Mouse (Mus musculus) CD4-positive, CD25-positive, alpha-beta regulatory T cell, adult 2 months (primary cell): ENCODE measurements around the gene Olig3.

Source experiments
- DNase-seq: peaks from one replicate; pipeline ENCODE4 v3.0.0-alpha.2; 2012; ENCODE audit warnings: low read depth, low spot score

Olig3 gene

DNA sequence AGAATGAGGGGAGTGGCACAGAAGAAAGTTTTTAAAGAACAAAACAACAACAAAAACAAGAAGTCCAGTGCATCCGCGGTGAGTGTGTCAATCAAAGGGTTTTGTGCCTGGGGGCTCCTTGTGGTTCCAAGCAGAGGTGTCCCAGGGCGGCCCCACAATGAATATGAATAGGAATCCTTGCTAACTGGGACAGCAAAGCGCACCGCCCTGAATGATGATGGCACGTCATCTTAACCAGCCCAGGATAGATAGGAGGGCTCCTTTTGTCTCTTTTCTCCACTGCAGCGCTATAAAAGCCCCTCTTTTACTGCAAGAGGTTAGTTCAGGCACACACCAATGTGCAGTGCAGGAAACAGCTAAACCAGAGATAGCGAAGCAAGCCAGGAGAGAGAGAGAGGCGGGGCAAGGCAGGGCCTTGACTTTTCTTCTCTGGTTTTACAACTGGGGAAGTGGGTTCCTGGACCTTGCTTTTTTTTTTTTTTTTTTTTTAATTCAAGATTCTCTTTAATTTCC is at the start of gene Olig3:
Gene Olig3, plus strand, starts transcription at position 463 of the 513 bp plus-strand sequence.
- peak; percentile 47 for DNase-seq

DNA sequence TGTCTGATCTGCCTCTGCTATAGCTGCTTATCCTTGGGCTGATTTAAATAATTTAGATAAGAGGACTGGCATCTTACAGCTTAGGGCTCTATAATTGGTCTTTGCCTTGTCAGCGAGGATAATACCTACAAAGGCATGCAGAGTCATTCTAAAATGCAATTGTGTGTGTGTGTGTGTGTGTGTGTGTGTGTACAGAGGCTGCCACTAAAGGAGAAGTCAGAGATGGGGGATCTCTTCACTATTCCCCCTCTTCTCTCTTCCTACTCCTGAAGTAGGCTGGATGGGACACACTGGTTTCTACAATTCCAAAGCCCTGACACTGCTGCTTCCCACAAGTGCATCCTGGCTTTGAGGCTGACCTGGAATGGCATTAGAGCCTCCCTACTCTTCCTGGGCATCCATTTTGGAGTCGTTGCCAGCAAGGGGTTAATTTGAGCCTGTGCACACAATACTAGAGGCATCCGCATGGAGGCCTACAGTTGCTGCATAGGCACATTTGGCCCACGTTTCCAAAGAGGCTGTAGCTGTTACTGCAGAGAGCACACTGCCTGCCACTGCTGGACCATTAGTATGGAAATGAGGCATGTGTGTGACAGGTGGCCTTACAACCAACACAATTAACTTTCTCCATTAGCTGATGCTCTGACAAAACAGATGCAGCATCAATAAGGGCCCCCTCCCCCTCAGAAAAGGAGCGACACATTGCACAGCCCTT is 46.5 kb upstream of the Olig3 start:
- DNase-seq = no peak

DNA sequence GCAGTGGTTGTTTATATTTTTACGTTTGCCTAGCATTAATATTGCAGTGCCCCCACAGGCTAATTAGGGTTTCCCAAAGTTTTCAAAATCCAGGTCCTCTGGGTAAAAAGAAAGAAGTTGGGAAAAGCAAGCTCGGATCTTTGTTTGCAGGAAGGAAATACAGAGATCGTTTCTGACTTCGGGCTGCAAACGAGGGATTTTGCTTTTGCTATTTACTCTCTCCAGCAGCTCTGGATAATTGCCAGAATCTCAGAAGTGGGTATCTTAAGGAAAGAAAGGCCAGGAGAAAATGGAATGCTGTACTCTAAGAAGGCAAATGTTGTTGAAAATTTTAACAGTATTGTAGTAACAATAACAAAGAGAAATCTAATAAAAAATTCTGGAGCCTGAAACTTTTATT is 45.9 kb upstream of the Olig3 start:
- no peak for DNase-seq

DNA sequence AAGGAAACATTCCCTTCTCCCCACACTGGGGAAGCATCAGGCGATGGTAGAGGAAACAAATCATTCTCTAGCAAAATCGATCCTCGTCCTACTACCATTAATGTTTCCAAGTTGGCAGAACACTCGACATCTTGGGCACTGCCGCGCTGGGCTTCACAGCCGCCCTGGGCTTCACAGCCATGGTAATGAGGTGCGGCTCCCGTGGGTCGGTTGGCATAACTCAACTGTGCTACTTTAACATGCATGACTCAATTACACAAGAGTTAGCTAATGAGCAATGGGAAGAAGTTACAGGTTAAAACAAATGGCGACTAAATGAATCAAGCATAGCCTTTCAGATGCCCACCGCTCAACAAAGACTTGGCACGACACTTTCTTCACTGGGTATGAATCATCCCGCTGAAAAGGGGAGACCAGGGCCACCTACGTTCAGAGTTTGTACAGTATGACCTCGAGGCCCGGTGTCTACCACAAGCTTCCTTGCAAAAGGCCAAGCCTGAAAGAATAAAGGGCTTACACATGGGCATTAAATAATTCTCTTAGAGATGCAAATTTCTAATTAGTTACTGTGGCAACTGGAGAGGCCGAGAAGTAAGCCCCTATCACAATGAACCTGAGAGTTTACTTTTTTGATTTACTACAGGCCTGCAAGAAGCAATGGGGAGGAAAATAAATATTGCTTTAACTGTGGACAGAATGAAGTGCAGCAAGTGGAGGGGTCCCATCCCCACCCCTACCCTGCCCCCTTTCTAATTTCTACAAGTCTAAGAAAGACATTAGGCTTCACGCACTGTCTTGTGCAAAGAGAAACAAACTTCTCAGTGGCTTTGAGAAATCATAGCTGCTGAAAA is 38.1 kb upstream of the Olig3 start:
- DNase-seq = no peak

DNA sequence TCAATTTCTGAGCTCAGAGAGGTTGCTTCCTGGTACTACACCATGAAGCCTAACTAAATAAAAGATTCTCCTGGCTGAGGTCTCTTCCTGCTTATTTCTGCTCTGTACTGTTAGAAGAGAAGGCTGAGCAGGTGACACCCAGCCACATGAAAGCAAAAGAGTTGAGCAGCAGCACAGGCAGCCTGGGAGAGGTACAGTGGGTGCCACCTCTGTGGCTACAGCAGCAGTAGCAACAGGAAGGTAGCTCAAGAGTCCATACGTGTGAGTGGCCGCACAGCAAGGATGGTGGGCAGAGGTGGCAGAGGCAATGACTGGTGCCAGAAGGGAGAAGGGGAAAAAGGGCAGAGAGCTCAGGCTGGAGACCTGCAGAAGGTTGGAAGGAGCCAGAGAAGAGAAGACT is 34.6 kb upstream of the Olig3 start:
- peak; percentile 76 for DNase-seq

DNA sequence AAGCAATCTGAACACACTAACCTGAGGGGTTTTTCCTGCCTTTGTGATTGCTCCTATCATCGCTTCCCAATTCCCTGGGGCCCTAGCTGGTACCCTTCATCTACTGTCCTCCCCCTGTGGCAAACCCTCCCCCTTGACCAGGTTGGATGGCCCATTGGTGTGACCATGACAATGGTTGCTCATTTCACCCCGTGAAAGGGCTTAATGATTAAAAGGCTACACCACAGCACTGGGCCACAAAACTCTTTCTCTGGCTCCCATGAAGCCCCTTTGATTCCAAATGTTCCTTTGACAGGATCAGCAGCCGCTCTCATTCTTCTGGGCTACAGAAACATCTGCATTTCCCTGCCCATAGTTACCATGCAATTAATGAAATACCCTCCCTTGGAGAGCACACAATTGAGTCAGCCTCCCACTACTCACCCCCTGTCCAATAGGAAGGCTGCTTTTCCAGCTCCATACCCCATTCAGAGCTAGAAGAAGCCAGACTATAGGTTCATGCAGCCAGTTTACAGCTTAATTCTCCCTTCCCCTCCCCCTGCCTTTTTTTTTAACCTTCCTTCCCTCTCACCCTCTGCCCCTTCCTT is 27.0 kb upstream of the Olig3 start:
- no peak for DNase-seq

DNA sequence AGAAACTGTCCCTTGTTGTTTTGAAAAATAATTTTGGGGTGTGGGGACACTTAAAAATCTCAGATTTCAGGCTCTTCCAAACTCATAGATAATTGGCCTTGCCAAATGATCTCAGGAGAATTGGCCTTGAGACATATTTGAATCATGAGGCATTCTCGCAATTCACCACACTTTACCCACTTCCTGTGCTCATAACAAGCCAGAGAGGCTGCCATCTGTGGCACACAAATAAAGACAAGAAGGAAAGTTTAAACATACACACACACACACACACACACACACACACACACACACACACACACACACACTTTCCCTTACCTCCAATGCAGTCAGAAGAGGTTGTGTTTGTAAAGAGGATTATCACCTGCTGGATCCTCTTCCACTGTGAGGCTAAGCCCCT is 22.9 kb upstream of the Olig3 start:
- DNase-seq = peak; percentile 71

DNA sequence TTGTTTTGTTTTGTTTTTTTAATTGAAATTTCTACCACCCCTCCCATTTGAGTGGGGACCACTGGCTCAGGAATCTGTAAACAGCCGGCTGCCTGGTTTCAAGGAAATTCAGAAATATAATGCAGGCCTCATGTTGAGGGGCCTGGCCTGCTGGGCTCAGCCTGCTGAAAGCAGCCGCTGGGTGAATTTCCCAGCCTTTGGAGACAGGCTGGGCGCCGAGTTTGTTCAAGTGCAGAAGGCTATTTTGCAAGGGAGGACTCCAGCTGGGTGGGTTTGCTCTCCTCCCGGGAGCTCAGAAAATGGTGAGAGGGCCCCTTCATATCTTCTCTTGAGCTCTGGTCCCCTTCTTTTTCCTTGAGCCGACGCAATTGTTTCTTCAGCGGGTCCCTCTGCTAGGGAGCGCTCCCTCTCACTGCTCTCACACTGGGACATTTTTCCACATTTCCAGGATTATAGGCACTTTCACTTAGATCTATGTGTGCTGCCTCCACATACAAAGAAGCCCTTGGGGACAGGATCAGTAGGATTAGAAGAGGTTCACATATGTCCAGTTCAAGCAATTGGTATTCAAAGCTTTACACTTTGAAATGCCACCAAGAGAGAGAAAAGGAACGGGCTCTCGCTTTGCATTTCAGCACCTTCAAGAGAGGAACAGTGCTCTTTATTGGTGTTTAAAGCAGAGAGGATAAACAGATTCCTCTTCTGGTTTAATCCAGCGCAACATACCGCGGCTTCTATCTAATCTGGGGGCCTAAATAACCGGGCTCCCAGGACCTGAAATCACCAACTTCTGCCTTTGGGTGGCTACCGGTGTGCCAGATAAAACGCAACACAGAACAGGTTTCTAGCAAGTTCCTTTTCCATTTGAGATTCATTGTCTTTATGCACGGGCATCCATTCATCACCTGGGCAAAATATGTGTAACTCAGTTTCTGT is 17.4 kb upstream of the Olig3 start:
- no peak for DNase-seq

DNA sequence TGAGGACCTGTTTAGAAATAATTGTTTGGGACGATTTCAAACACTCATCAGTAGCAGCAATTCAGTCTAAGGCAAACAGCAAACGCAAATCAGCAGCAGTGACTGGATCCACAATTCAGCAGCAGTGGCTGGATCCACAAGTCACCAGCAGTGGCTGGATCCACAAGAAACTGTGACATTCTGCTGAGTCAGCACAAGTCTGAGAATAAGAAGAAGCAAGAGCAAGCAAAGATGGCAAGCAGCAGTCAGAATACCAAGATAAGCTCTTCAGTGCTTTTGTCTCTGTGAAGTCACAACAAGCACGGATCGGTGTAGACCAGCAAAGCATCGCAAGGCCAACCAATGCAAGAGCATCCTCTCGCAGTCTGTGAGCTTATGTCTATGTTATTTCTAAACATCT is 12.3 kb upstream of the Olig3 start:
- DNase-seq = no peak

DNA sequence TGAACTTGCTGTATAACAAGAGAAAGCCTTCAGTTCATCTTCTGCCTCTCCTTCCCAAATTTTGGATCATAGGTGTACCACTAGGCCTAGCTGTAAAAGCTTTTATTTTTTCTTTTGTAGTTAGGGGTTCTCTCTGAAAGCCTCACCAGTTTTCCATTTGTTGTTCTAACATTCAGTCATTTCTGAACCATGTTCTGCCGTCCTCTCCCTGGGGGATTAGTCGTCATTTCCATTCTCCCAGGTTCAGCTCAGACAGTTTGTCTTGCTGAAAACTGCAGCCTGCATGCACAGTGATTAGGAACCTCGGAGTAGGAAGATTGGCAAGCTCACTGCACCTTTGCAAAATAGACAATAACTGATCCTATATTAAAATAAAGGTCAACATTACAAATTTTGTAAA is 7.0 kb upstream of the Olig3 start:
- no peak for DNase-seq

DNA sequence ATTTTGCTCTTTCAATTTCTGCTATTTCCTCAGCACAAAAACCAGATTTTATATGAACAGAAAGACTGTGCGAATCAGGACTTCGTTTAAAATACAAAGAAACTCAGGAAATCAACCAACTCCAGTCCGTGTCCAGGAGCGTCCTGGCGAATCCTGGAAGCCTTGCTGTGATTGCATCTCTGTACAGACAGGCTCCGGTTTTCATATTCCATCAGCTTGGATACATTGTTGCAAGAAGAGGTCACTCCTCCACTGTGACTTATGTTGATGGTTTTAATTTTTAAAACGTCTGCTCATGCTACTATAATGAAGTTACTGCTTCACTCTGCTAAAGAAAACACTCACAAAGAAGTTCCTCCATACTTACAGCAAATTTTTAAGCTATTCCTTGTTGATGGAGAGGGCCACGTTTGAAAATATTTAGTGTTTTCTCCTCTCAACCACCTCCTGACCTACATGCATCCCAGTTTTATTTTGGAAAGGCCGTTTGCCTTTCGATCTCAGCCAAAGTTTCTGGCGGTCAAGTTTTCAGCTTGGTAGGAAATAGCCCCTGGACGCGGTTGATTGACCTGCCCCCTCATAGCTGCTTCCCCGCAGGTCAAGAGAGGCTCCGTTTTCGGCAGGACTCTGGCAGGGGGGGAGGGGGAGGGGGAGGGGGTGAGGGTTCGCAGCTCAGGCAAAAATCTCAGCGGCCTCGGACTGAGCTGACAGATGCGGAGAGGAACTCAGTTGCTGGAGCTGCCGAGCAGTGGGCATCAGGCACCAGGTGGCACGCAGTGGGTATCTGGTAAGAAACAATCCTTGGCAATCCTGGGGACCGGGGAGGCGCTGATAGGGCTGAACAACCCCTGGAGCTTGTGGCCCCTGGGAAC is 4.1 kb upstream of the Olig3 start:
- no peak for DNase-seq

DNA sequence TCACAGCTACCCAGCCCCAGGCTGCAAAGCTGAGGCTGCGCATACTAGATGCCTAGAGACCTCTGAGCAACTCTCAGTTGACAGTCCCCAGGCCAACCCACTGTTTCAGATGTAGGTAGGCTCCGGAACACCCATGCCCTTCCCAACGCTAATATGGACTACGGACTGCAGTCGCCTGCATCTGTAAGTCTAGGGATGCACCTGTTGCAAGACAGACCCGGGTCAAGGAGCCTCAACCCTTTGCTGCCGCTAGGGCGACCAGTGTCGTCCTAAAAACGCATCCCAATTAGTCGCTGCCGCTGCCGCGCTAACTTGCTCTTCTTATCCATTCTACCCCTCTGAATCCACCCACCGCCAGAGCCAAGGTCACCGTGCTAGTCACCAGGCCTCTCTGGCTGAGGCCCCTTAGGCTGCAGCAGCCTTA is 3.4 kb upstream of the Olig3 start:
- DNase-seq = peak; percentile 50

DNA sequence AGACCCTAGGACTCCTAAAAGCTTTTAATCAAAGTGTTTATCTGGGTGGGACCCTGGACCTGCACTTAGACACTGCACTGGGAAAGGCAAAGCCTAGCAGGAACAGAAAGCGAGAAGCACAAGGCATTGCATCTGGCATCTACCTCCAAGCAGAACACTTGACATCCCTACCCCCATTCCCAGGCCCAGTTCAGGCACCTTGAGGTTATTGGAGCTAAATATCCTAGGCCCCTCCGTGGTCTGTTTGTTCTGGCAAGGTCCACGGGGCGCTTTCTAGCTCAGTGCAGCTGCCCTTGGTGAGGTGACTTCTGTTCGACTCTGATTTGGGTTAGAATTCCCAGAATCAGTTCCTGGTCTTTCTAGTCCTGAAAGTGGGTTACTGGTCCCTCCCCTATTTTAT is 2.7 kb upstream of the Olig3 start:
- DNase-seq = no peak

DNA sequence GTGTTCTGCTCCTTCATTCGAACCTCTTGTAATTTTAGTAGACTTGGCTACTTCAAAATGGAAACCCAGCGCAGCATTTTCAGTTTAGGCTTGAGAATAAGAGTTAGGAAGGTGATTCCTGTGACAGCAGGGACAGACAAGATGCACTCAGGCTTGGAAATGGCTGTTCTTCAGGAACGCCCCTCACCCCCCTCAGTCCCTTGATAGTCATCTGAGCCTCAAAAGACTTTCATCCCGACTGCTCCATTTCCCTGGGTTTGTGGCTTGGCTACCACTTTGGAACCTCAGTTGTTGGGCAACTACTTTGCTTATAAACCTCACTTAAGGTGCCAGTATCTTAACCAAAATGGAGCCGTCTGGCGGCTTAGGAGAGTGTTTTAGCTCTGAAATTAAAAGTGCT is 2.2 kb upstream of the Olig3 start:
- no peak for DNase-seq

DNA sequence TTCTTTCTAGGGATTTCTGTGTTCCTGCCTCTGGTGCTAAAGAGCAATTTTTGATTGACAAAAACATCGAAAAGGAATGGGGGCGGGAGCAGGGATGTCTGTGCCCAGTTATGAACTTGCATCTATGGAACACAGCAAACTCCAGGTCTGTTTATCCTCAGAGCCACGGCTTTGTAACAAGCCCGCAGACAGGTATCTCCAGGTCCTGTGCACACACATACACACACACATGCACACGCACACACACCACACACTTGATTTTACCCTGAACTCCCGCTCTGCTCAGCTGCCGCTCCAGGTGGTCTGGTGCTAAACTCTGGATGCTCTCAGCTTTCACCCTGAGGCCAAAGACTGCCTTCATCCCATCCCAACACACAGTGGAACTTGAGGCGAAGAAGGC is 1.3 kb upstream of the Olig3 start:
- no peak for DNase-seq

DNA sequence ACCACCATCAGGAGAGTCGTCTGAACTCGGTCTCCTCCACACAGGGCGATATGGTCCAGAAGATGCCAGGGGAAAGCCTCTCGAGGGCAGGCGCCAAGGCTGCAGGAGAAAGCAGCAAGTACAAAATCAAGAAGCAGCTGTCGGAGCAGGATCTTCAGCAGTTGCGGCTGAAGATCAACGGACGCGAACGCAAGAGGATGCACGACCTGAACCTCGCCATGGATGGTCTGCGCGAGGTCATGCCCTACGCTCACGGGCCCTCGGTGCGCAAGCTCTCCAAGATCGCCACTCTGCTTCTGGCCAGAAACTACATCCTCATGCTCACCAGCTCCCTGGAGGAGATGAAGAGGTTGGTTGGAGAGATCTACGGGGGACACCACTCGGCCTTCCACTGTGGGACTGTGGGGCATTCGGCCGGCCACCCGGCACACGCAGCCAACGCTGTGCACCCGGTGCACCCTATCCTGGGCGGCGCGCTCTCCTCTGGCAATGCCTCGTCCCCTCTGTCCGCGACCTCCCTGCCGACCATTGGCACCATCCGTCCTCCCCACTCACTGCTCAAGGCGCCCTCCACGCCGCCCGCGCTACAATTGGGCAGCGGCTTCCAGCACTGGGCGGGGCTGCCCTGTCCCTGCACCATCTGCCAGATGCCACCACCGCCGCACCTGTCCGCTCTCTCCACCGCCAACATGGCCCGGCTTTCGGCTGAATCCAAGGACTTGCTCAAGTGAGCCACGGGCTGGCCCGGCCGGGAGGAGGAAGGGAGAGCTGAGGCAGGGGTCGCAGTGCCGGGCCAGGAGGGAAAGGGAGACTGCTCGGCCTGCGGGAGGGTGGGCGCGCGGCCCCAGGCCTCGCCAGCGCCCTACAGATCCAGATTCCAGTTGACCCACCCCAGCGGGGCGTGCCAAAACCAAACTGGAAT is 648 bp downstream of the Olig3 start:
- DNase-seq = peak; percentile 31

DNA sequence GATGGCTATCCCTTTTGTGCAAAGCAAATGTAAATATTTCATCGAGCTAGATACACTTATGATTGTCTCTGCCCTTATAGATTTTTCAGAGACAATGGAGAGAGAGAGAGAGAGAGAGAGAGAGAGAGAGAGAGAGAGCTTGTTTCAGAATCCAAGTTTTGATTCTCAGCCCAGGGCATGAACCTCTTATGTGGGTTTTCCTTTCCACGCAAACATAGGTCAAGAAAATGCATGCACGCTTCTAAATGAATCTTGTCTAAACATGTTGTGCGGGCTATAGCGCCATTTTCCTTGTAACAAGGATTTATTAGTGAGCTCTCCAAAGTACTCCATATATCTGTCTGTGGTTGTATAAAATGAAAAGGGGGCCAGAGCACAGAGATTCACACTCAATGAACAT is 1.5 kb downstream of the Olig3 start:
- no peak for DNase-seq

DNA sequence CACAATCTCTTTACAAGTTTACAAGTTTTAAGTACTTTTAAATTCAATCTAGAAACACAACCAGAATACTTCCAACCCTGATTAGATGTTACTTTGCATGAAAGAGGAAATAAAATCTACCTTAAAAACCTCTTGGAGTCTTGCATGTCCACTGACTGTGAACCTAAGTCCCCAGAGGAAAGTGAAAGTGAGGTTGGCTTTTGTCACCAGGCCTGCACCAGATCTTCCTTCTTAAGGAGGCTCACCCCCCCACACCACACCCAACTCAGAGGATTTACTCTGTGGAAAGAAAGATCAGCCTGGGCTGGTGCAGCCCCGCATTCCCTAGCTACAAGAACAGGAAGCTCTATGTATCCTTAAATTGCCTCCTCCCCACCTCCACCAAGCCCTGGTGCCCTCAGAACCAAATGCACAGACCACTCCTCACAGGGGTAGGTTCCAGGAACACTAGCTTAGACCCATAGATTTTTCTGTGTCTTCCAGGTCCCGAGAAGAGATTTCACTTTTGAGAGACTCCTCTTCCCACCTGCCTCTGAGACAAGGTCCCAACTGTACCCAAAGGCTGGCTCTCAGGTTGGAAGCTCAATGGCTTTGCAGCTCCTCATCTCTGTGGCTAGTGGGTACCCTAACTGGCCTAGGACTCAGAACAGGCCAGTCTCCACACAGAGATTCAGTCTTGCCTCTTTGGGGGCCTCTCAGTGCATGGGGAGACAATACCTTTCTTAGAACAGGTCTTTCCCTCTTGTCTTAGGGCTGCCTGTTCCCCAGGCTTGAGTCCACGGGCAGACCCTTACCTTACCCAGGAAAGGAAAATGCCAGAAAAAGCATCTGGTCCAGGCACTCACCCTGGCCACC is 4.3 kb downstream of the Olig3 start:
- peak; percentile 18 for DNase-seq
